Mouse (Mus musculus): ENCODE data around the gene Rsu1. TPM values are rescaled to one million over a fixed set of nuclear protein-coding genes. Genes with fewer than 3 reads are reported as not detected.

Gene Rsu1
- polyA plus RNA-seq, 1 experiment from 2014 or later: 122 TPM

DNA sequence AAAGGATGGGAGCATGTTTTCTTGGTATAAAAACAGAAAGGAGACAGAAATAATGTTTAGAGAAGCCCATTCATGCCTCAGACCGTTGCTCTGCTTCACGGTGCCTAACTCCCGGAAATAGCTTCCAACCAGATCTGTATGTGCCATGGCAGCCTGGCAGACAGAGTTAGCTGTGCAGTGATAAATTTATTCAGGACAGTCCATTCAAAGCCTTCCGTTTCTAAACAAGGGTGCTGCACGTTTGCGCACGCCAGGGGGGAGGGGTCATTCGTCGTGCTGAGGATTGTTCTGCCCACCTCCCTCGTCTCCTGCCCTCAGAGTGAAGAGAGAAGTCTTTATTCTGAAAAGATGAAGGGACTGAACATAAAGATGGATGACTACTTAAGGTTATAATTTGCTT is 141.9 kb downstream of the Rsu1 start:
- H3K27ac ChIP-seq (ENCODE audit: low read depth): no peak overlapping the region
- H3K36me3 ChIP-seq (ENCODE audit: control insufficient read depth, insufficient read depth, low read length): no peaks in the 10 kb centered on the region
- H3K27me3 ChIP-seq (replicated peaks; ENCODE audit: control insufficient read depth, insufficient read depth, low read length): no peaks in the 10 kb centered on the region
- H3K4me1 ChIP-seq (replicated peaks; ENCODE audit: control insufficient read depth, insufficient read depth, low read length): no peaks in the 10 kb centered on the region
- 67% methylated on average over 10 of the region's 10 CpGs for WGBS
- H3K9ac ChIP-seq (ENCODE audit: low read length): no peak overlapping the region
- H3K4me3 ChIP-seq (ENCODE audit: low read depth, low read length): no peak overlapping the region
- no peaks in the 10 kb centered on the region for H3K9me3 ChIP-seq (ENCODE audit: control insufficient read depth, low read length)
- no peak overlapping the region for H3K4me2 ChIP-seq (ENCODE audit: low read length)
- DNase-seq (ENCODE audit: low spot score) (no peak), ATAC-seq (replicated peaks; ENCODE audit: low FRiP score, low TSS enrichment, low read depth) (no peak)

- no peak overlapping the region for H3K4me2 ChIP-seq (ENCODE audit: low read length)
- ATAC-seq (replicated peaks; ENCODE audit: low FRiP score, low TSS enrichment, low read depth): no peak
- no peaks in the 10 kb centered on the region for H3K4me1 ChIP-seq (replicated peaks; ENCODE audit: control insufficient read depth, insufficient read depth, low read length)
- H3K36me3 ChIP-seq (ENCODE audit: control insufficient read depth, insufficient read depth, low read length): no peaks in the 10 kb centered on the region
- WGBS: 89% methylated on average over 5 of the region's 5 CpGs
- no peak overlapping the region for H3K9ac ChIP-seq (ENCODE audit: low read length)
- no peak for DNase-seq (ENCODE audit: low spot score)
- H3K9me3 ChIP-seq (ENCODE audit: control insufficient read depth, low read length): no peaks in the 10 kb centered on the region
- no peak overlapping the region for H3K4me3 ChIP-seq (ENCODE audit: low read depth, low read length)
- no peak overlapping the region for H3K27ac ChIP-seq (ENCODE audit: low read depth)
- no peaks in the 10 kb centered on the region for H3K27me3 ChIP-seq (replicated peaks; ENCODE audit: control insufficient read depth, insufficient read depth, low read length)
These were observed 150.8 kb downstream of the Rsu1 start for GRCm38 (mm10) chr2:13120461-13120860.

- Histone ChIP-seq H3K9me3 (ENCODE audit: control insufficient read depth, low read length) (no peaks in the 10 kb centered on the region), H3K27ac (ENCODE audit: low read depth) (no peak overlapping the region), H3K4me2 (ENCODE audit: low read length) (no peak overlapping the region), H3K9ac (ENCODE audit: low read length) (no peak overlapping the region), H3K4me1 (replicated peaks; ENCODE audit: control insufficient read depth, insufficient read depth, low read length) (no peaks in the 10 kb centered on the region), H3K36me3 (ENCODE audit: control insufficient read depth, insufficient read depth, low read length) (no peaks in the 10 kb centered on the region), H3K4me3 (ENCODE audit: low read depth, low read length) (no peak overlapping the region), H3K27me3 (replicated peaks; ENCODE audit: control insufficient read depth, insufficient read depth, low read length) (no peaks in the 10 kb centered on the region)
- 82% methylated on average over 4 of the region's 4 CpGs for WGBS
- DNase-seq (ENCODE audit: low spot score) (no peak), ATAC-seq (replicated peaks; ENCODE audit: low FRiP score, low TSS enrichment, low read depth) (no peak)
These were observed 153.3 kb downstream of the Rsu1 start for GRCm38 (mm10) chr2:13117896-13118295.

DNA sequence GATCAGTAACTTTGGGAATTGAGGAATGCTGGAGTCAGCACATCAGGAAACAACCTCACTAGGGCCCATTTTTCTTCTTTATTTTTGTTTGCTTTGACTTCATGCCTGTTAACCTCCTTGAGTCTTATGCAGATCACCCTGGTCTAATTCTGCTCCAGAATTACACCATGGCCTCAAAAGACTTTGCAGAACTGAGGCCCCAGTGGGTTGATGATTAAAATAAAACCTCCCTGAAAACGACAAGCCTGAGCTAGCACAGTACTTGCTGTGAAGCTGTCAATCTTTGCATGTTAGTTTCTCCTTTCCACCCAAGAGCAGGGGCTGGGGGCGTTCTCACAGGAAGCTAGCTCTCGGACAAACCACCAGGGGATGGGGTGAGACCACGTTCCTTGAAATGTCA is 164.7 kb downstream of the Rsu1 start:
- 32% methylated on average over 4 of the region's 4 CpGs for WGBS

GRCm38 (mm10) chr2:13104388-13104787 is 166.8 kb downstream of the Rsu1 start:
- H3K4me2 ChIP-seq (ENCODE audit: low read length): no peak overlapping the region
- H3K27me3 ChIP-seq (replicated peaks; ENCODE audit: control insufficient read depth, insufficient read depth, low read length): no peaks in the 10 kb centered on the region
- no peaks in the 10 kb centered on the region for H3K36me3 ChIP-seq (ENCODE audit: control insufficient read depth, insufficient read depth, low read length)
- no peak overlapping the region for H3K4me3 ChIP-seq (ENCODE audit: low read depth, low read length)
- ATAC-seq (replicated peaks; ENCODE audit: low FRiP score, low TSS enrichment, low read depth): no peak
- DNase-seq (ENCODE audit: low spot score): no peak
- WGBS: 31% methylated on average over 2 of the region's 2 CpGs
- no peaks in the 10 kb centered on the region for H3K4me1 ChIP-seq (replicated peaks; ENCODE audit: control insufficient read depth, insufficient read depth, low read length)
- H3K27ac ChIP-seq (ENCODE audit: low read depth): no peak overlapping the region
- H3K9me3 ChIP-seq (ENCODE audit: control insufficient read depth, low read length): no peaks in the 10 kb centered on the region
- no peak overlapping the region for H3K9ac ChIP-seq (ENCODE audit: low read length)

More for the DNA sequence above, 164.7 kb downstream of the Rsu1 start:
- H3K4me1 ChIP-seq (replicated peaks; ENCODE audit: control insufficient read depth, insufficient read depth, low read length): no peaks in the 10 kb centered on the region
- H3K27me3 ChIP-seq (replicated peaks; ENCODE audit: control insufficient read depth, insufficient read depth, low read length): no peaks in the 10 kb centered on the region
- H3K9me3 ChIP-seq (ENCODE audit: control insufficient read depth, low read length): no peaks in the 10 kb centered on the region
- DNase-seq (ENCODE audit: low spot score): no peak
- H3K4me3 ChIP-seq (ENCODE audit: low read depth, low read length): no peak overlapping the region
- H3K36me3 ChIP-seq (ENCODE audit: control insufficient read depth, insufficient read depth, low read length): no peaks in the 10 kb centered on the region
- ATAC-seq (replicated peaks; ENCODE audit: low FRiP score, low TSS enrichment, low read depth): no peak
- no peak overlapping the region for H3K27ac ChIP-seq (ENCODE audit: low read depth)
- no peak overlapping the region for H3K9ac ChIP-seq (ENCODE audit: low read length)
- H3K4me2 ChIP-seq (ENCODE audit: low read length): no peak overlapping the region

- ATAC-seq (replicated peaks; ENCODE audit: low FRiP score, low TSS enrichment, low read depth): no peak
- Histone ChIP-seq H3K4me1 (replicated peaks; ENCODE audit: control insufficient read depth, insufficient read depth, low read length) (no peaks in the 10 kb centered on the region), H3K27ac (ENCODE audit: low read depth) (no peak overlapping the region), H3K9me3 (ENCODE audit: control insufficient read depth, low read length) (no peaks in the 10 kb centered on the region), H3K4me2 (ENCODE audit: low read length) (no peak overlapping the region), H3K36me3 (ENCODE audit: control insufficient read depth, insufficient read depth, low read length) (no peaks in the 10 kb centered on the region), H3K9ac (ENCODE audit: low read length) (no peak overlapping the region), H3K4me3 (ENCODE audit: low read depth, low read length) (no peak overlapping the region), H3K27me3 (replicated peaks; ENCODE audit: control insufficient read depth, insufficient read depth, low read length) (no peaks in the 10 kb centered on the region)
- WGBS: 71% methylated on average over 7 of the region's 7 CpGs
- no peak for DNase-seq (ENCODE audit: low spot score)
These were observed 167.4 kb downstream of the Rsu1 start for GRCm38 (mm10) chr2:13103797-13104200.

DNA sequence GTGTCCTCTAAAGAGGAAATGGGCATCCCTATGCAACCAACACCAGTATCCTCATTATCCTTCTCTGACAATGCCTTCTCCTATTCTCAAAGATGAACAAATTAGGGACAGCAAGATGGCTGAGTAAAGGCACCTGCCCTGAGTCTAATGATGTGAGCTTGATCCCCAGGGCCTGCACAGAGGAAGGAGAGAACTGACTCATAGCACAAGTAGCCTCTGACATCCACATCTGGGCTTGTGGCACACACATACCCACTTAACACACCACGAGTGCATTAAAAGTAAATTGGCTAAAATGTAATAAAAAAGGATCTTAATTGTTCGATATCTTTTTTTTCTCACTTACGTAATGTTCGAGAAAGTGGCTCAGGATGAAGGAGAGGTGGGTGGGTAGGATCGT is 177.2 kb downstream of the Rsu1 start:
- Histone ChIP-seq H3K4me2 (ENCODE audit: low read length) (no peak overlapping the region), H3K36me3 (ENCODE audit: control insufficient read depth, insufficient read depth, low read length) (no peaks in the 10 kb centered on the region), H3K4me3 (ENCODE audit: low read depth, low read length) (no peak overlapping the region), H3K4me1 (replicated peaks; ENCODE audit: control insufficient read depth, insufficient read depth, low read length) (no peaks in the 10 kb centered on the region), H3K27me3 (replicated peaks; ENCODE audit: control insufficient read depth, insufficient read depth, low read length) (no peaks in the 10 kb centered on the region), H3K9me3 (ENCODE audit: control insufficient read depth, low read length) (no peaks in the 10 kb centered on the region), H3K27ac (ENCODE audit: low read depth) (no peak overlapping the region), H3K9ac (ENCODE audit: low read length) (no peak overlapping the region)
- no peak for ATAC-seq (replicated peaks; ENCODE audit: low FRiP score, low TSS enrichment, low read depth)
- DNase-seq (ENCODE audit: low spot score): no peak
- 93% methylated on average over 5 of the region's 5 CpGs for WGBS

DNA sequence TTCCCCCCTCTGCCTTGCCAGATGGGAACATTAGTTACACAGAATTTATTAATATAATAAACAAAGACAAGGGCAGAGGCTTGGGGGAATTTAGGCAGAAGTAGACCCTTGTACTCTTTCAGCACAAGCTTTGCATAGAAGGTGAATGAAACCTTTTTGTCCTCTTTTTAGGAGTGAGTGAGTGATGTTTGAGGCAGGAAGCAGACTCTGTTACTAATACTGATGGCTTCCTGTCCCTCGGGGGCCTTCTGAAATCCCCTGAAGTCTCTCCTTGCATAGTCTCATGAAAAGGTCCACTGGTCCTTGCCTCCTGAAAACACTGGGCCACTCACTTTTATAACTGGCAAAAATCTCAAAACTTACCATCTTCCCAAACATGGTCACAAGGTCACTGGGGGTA is 177.6 kb downstream of the Rsu1 start:
- Histone ChIP-seq H3K27me3 (replicated peaks; ENCODE audit: control insufficient read depth, insufficient read depth, low read length) (no peaks in the 10 kb centered on the region), H3K4me3 (ENCODE audit: low read depth, low read length) (no peak overlapping the region), H3K36me3 (ENCODE audit: control insufficient read depth, insufficient read depth, low read length) (no peaks in the 10 kb centered on the region), H3K27ac (ENCODE audit: low read depth) (no peak overlapping the region), H3K9ac (ENCODE audit: low read length) (no peak overlapping the region), H3K4me1 (replicated peaks; ENCODE audit: control insufficient read depth, insufficient read depth, low read length) (no peaks in the 10 kb centered on the region), H3K9me3 (ENCODE audit: control insufficient read depth, low read length) (no peaks in the 10 kb centered on the region), H3K4me2 (ENCODE audit: low read length) (no peak overlapping the region)
- ATAC-seq (replicated peaks; ENCODE audit: low FRiP score, low TSS enrichment, low read depth) (no peak), DNase-seq (ENCODE audit: low spot score) (no peak)
- 58% methylated on average over 1 of the region's 1 CpGs for WGBS

DNA sequence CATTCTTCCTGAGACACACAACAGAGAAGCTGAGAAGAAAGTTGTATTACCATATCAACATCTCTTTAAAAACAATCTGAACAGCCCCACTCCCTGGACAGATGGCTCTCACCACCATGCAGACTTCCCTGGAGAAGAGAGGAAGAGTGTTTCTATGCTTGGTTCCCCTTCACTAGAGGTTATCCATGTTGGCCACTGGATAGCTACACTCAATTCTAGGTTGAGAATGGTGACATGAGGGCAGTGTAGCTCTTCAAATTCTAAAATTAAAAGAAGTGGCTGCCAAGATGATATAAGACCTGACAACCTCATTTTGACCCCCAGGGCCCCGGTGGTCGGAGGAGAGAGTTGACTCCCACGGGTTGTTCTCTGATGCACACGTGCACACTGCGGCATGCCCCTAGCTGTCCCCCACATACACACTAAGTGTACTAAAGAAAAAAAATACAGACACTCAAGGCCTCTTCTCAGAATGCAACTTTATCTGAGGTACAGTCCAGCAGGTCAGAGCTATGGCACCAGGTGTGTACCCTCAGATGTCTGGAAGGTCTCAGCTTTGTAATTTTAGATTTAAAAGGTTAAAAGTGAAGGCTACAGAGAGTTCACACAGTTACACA is 179.7 kb downstream of the Rsu1 start:
- no peak overlapping the region for H3K9ac ChIP-seq (ENCODE audit: low read length)
- H3K9me3 ChIP-seq (ENCODE audit: control insufficient read depth, low read length): no peaks in the 10 kb centered on the region
- ATAC-seq (replicated peaks; ENCODE audit: low FRiP score, low TSS enrichment, low read depth) (no peak), DNase-seq (ENCODE audit: low spot score) (no peak)
- H3K27me3 ChIP-seq (replicated peaks; ENCODE audit: control insufficient read depth, insufficient read depth, low read length): no peaks in the 10 kb centered on the region
- H3K4me3 ChIP-seq (ENCODE audit: low read depth, low read length): no peak overlapping the region
- WGBS: 63% methylated on average over 5 of the region's 5 CpGs
- H3K4me2 ChIP-seq (ENCODE audit: low read length): no peak overlapping the region
- H3K36me3 ChIP-seq (ENCODE audit: control insufficient read depth, insufficient read depth, low read length): no peaks in the 10 kb centered on the region
- H3K27ac ChIP-seq (ENCODE audit: low read depth): no peak overlapping the region
- no peaks in the 10 kb centered on the region for H3K4me1 ChIP-seq (replicated peaks; ENCODE audit: control insufficient read depth, insufficient read depth, low read length)

All from intestine, embryonic 14.5 days (tissue).